Mouse (Mus musculus): ENCODE measurements around the gene Gm49510.

- TF ChIP-seq CTCF (IDR thresholded peaks at IDR 0.05; ENCODE audit: low read depth) (0 out of 2 replicates have a peak, but pooled peaks have one; percentile 25), EP300 (IDR thresholded peaks at IDR 0.05; ENCODE audit: low read depth) (no peak; the same call in 1 of the 2 replicates)
Measured at GRCm38 (mm10) chr15:78934784-78935320, 35.4 kb downstream of the Gm49510 start, which contains the start of gene Nol12.

Data from liver, embryonic 14.5 days (tissue).